Mouse (Mus musculus) kidney, adult 11 months (tissue): ENCODE results near the gene Rnf103.
A peak's percentile ranks its signal among the peaks of the same experiment; 100 is the strongest.
"Not testable (repeated sequence)": the region's sequence is repeated elsewhere in the genome, so short reads cannot be mapped to it uniquely, and the experiment has no call there.

ENCODE experiments used
- DNase-seq: peaks from one replicate; pipeline ENCODE4 v3.0.0; 2022

Rnf103 gene

GRCm38 (mm10) chr6:71493675-71494340, at the start of gene Rnf103:
Gene Rnf103, plus strand, starts transcription at chr6:71493894.
- peak; percentile 89 for DNase-seq

- no peak for DNase-seq
Measured at GRCm38 (mm10) chr6:71444756-71445155, 48.9 kb upstream of the Rnf103 start.

GRCm38 (mm10) chr6:71445560-71445959, 48.1 kb upstream of the Rnf103 start:
- no peak for DNase-seq

- DNase-seq = no peak
Measured at GRCm38 (mm10) chr6:71452792-71453191, 40.9 kb upstream of the Rnf103 start.

- not testable (repeated sequence) for DNase-seq
Measured at GRCm38 (mm10) chr6:71453983-71454739, 39.5 kb upstream of the Rnf103 start.

GRCm38 (mm10) chr6:71457956-71458608, 35.6 kb upstream of the Rnf103 start:
- DNase-seq = no peak

- DNase-seq = no peak
Measured at GRCm38 (mm10) chr6:71465146-71465545, 28.5 kb upstream of the Rnf103 start.

- no peak for DNase-seq
Measured at GRCm38 (mm10) chr6:71467766-71468165, 25.9 kb upstream of the Rnf103 start.

GRCm38 (mm10) chr6:71469291-71469690, 24.4 kb upstream of the Rnf103 start:
- peak; percentile 53 for DNase-seq

GRCm38 (mm10) chr6:71471830-71472520, 21.7 kb upstream of the Rnf103 start:
- no peak for DNase-seq

- DNase-seq = no peak
Measured at GRCm38 (mm10) chr6:71472786-71473185, 20.9 kb upstream of the Rnf103 start.

- no peak for DNase-seq
Measured at GRCm38 (mm10) chr6:71475604-71476003, 18.1 kb upstream of the Rnf103 start.

- DNase-seq = no peak
Measured at GRCm38 (mm10) chr6:71476783-71477182, 16.9 kb upstream of the Rnf103 start.

- not testable (repeated sequence) for DNase-seq
Measured at GRCm38 (mm10) chr6:71478816-71479568, 14.7 kb upstream of the Rnf103 start.

- not testable (repeated sequence) for DNase-seq
Measured at GRCm38 (mm10) chr6:71479588-71479987, 14.1 kb upstream of the Rnf103 start.

- no peak for DNase-seq
Measured at GRCm38 (mm10) chr6:71480136-71480535, 13.6 kb upstream of the Rnf103 start.

GRCm38 (mm10) chr6:71481136-71481535, 12.6 kb upstream of the Rnf103 start:
- DNase-seq = no peak

- no peak for DNase-seq
Measured at GRCm38 (mm10) chr6:71485246-71485645, 8.4 kb upstream of the Rnf103 start.

- DNase-seq = no peak
Measured at GRCm38 (mm10) chr6:71486226-71486625, 7.5 kb upstream of the Rnf103 start.

- no peak for DNase-seq
Measured at GRCm38 (mm10) chr6:71486867-71487266, 6.8 kb upstream of the Rnf103 start.

- DNase-seq = no peak
Measured at GRCm38 (mm10) chr6:71487966-71488365, 5.7 kb upstream of the Rnf103 start.

- no peak for DNase-seq
Measured at GRCm38 (mm10) chr6:71492136-71492535, 1.6 kb upstream of the Rnf103 start.
